Mouse (Mus musculus) cerebellum, adult 2 months (tissue): ENCODE measurements around the gene Pole3.

Experiments
- CTCF ChIP-seq: fragments of 200-500 bp; IDR thresholded peaks from 2 replicates; pipeline ENCODE4 v1.5.1; 2011; ENCODE audit warnings: low read depth, mild to moderate bottlenecking, control low read depth, low read length, moderate library complexity, borderline replicate concordance; ENCODE audit not compliant: insufficient read depth
- POLR2A ChIP-seq: fragments of 200-500 bp; IDR thresholded peaks from 2 replicates; pipeline ENCODE4 v1.6.1; 2011; ENCODE audit warnings: low read length, control low read depth, borderline replicate concordance; ENCODE audit not compliant: insufficient read depth

DNA sequence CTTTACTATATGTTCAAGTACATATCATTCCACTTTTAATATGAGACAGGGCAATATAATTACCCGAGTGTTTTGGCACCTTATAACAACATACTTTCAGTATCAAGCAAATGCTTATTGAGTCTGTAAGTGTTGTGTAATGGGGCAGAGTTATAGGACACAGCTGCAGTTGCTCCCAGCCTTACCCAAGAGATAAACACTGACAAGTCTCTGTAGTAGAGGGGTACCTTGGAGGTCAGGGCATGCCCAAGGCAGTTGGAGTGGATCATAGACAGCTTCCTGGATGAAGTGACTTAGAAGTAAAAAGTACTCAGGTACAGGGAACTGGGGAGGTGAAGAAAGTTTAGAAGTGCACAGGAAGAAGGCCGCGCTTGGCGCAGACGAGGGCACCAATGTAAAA, 37.7 kb downstream of the Pole3 start:
- TF ChIP-seq CTCF (no peak), POLR2A (no peak)
